Mouse (Mus musculus) forelimb bud, embryonic 11.5 days (tissue): ENCODE results near the gene Hpd.

Source experiments
- DNase-seq: peaks from one replicate; pipeline ENCODE4 v3.0.0-alpha.2; 2012; ENCODE audit warnings: low read depth, low spot score

The Hpd gene

DNA sequence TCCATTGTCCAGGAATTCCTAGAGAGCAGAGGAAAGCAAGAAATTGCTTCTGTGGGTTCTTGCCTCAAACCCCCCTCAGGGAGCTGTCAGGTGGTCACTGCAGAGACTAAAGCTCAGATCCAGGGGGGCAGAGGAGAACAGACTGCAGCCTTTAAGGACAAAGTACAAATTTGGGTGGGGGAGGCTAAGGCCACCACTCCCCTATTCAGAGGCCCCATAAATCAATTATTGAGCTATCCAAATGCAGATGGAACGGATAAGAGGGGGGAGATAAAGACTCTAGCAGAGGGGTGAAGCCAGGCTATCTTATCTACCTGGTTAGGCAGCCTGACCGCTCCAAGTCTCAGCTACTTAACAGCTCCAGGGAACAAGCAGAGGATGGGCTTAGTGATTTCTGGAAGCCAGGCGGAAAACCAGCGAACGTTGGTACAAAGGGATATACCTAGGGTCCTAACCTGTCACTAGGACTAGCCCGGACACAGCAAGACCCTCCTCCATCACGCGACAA lies 47.6 kb downstream of the Hpd start:
- no peak for DNase-seq

GRCm38 (mm10) chr5:123134186-123134874 lies 48.2 kb downstream of the Hpd start:
- no peak for DNase-seq

DNA sequence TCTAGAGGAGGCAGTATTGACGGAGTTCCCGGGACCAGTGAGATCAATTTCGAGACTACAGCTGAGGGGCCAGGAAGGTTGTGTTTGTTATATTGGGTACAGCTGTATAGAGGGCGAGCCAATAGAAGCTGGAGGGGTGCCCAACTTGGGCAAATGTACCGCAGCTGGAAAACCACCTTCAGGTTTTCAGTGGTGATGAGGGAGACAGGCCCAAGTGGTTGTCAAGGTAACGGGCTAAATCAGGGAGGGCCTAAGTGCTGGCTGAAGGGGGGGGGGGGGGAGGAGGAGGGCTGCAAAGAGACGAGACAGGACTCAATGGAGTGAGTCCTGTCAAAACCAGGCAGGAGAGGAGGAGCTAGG lies 48.8 kb downstream of the Hpd start:
- no peak for DNase-seq

- peak; percentile 85 for DNase-seq
Measured at GRCm38 (mm10) chr5:123133083-123133783, 49.3 kb downstream of the Hpd start.

DNA sequence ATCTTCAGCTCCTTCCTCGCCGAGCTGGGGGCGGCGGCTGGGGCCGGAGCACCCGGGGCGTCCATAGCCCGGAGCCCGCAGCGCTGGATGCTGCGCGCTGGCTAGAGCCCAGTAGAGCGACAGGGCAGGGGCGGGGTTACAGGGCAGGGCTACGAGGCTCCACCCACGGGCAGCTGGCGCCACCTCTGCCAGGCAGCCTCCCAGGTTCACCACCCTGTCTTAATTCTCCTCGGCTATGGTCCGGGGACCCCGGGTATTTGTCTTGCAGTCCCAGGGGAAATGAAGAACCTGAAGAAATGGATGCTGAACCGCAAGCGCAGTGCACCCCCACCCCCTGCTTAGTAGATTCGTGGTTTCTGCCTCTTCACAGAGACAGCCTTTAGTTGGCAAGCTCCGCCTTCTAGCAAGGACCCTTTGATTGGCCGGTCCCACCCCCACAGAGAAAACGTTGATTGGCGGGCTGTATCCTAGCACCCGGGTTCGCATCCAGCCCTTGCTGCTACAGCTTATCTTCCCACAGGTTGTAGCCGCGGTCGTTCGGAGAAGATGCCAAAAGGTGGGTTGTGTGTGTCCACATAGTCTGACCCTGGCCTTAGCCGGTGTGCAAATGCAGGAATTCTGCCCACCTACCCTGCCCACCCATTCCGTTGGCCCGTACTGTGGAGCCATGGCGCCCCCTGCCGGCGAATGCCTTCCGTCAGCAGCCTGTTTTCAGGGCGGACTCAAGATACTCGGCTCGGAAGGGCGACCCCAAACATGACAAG lies 50.0 kb downstream of the Hpd start, which contains the start of gene Rhof:
Gene Rhof, minus strand, starts transcription at position 385 of the 764 bp plus-strand sequence.
- peak; percentile 57 for DNase-seq

GRCm38 (mm10) chr5:123130814-123131148 lies 51.7 kb downstream of the Hpd start:
- no peak for DNase-seq

DNA sequence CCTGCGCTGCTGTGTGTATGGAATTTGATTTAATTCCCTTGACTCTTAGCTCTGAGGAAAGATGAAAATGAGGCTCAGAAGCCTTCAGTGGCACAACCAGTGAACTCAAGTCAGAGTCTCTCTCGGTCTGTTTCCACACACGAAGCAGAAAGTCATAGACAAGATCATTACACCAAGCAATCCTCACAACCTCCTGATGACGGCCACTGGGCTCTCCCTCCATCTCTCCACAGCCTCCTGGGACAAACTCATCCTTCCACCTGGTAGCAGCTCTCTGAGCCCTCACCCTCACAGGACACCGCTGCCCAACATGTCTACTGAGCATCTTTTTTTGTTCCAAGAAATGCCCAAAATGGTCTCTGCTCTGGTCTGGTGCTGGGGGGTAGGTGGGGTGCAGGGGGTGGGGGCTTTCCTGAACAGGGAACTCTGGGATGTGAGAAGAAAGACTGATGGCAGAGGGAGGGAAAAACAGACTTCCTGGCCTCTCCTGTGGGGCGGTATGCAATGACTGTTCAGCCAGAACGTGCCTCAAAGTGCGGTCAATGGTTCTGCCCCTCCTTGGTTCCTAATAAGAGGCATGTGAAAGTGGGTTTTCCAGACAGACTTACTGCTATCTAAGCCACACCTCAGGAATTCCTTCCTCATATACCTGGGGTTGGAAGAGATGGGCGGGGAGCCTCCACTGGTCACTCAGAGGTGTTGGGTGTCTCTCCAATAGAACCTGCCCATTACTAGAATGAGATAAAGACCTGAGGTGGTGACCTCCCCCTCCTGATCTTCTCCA lies 52.3 kb downstream of the Hpd start:
- DNase-seq = no peak

DNA sequence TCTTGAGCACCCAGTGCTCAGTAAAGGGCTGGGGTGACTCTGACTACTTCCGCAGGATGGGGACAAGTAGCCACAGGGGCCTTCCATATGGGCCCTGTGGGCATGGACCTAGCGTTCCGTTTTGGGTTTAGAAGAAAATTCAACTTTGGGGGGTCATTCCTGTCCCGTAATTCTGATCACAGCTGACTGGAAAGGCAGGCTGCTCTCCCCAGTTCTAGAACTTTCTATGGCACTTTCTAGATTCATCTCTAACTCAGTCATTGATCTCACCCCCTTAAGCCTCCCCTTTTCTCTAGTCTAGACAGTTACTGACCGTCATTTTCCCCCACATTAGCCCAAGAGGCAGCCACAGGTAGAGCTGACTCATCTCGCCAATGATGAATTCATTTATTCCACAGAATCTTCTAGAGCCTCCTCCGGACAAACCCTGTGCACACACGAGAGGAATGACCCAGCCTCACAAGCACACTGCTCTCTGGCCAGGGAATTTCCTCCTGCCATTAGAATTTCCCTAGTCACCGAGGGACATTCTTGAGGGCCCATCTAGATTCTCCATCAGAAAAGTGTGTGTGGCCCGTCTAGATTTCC lies 53.3 kb downstream of the Hpd start:
- no peak for DNase-seq

GRCm38 (mm10) chr5:123128426-123129169 lies 53.9 kb downstream of the Hpd start:
- DNase-seq = no peak

DNA sequence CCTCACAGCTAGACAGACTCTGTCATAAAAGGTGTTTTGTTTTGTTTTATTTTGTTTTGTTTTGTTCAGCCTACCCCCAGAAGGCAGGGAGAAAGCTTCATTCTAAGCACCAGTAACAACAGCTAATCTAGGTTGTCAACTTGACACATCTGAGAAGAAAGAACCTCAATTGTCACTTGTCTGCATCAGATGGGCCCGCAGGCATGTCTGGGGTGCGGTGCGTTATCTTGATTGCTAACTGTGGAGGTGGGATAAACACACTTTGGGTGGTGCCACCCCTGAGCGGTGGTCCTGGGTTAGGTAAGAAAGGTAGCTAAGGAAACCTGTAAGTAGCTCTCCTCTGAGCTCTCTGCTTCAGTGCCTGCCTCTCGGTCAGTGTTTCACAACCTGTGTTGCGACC lies 55.5 kb downstream of the Hpd start:
- DNase-seq = no peak

GRCm38 (mm10) chr5:123125638-123126406 lies 56.7 kb downstream of the Hpd start:
- DNase-seq = no peak

GRCm38 (mm10) chr5:123125105-123125504 lies 57.4 kb downstream of the Hpd start:
- no peak for DNase-seq

- DNase-seq = no peak
Measured at GRCm38 (mm10) chr5:123122181-123122580, 60.3 kb downstream of the Hpd start.
